Mouse (Mus musculus) kidney, embryonic 16.5 days (tissue): ENCODE results near the gene Socs2. TPM values are rescaled to one million over a fixed set of nuclear protein-coding genes. Genes with fewer than 3 reads are reported as not detected.

Experiments
- ATAC-seq: fragments of 200-750 bp; cut with Nextera tagmentation; 2 replicates; pipeline ENCODE4 v1.8.0; 2017; ENCODE audit warnings: moderate TSS enrichment; ENCODE audit not compliant: low FRiP score, low TSS enrichment
- H3K27ac ChIP-seq: fragments of 300-500 bp; sonication (generic); 2 replicates; pipeline ENCODE4 v1.5.1; 2014; ENCODE audit warnings: low read length
- H3K27me3 ChIP-seq: fragments of 300-500 bp; sonication (generic); 2 replicates; pipeline ENCODE4 v1.6.1; 2014; ENCODE audit warnings: low read length, control low read depth, mixed read lengths; ENCODE audit not compliant: insufficient read depth
- H3K36me3 ChIP-seq: fragments of 300-500 bp; sonication (generic); 2 replicates; pipeline ENCODE4 v1.6.1; 2014; ENCODE audit warnings: low read length, control low read depth, mixed read lengths; ENCODE audit not compliant: insufficient read depth
- H3K4me1 ChIP-seq: fragments of 300-500 bp; sonication (generic); 2 replicates; pipeline ENCODE4 v1.6.1; 2014; ENCODE audit warnings: low read length, control low read depth, mixed read lengths; ENCODE audit not compliant: insufficient read depth
- H3K4me2 ChIP-seq: fragments of 300-500 bp; sonication (generic); replicated peaks from 2 replicates; pipeline ENCODE4 v1.6.1; 2014; ENCODE audit warnings: low read depth, low read length
- H3K4me3 ChIP-seq: fragments of 300-500 bp; sonication (generic); 2 replicates; pipeline ENCODE4 v1.5.1; 2014; ENCODE audit warnings: mild to moderate bottlenecking, low read length
- H3K9ac ChIP-seq: fragments of 300-500 bp; sonication (generic); replicated peaks from 2 replicates; pipeline ENCODE4 v1.6.1; 2014; ENCODE audit warnings: low read length
- H3K9me3 ChIP-seq: fragments of 300-500 bp; sonication (generic); 2 replicates; pipeline ENCODE4 v1.6.1; 2016; ENCODE audit warnings: low read length, control low read depth
- WGBS: fragments of 180-500 bp; shearing (Covaris S2); extraction: QIAGEN DNeasy Blood & Tissue Kit; methylation state at CpG from one replicate; pipeline ENCODE4 v1.1.7; 2014; 5-methylcytosine and 5-hydroxymethylcytosine counted together
- polyA plus RNA-seq: library from polyadenylated mRNA; unstranded; fragments of >200 nt; fragmentation: Nextera tagmentation; extraction: Ambion mirVana; gene quantifications from 2 replicates; pipeline ENCODE4 v1.2.1, GENCODE M21; 2015

The Socs2 gene
- polyA plus RNA-seq, 1 experiment from 2014 or later, result 27.2 TPM

- no peak for ATAC-seq
- no peaks in the 10 kb centered on the region for H3K9me3 ChIP-seq
- WGBS, result 82% methylated on average over 6 of the region's 6 CpGs
Observed at GRCm38 (mm10) chr10:95449033-95449432, 32.1 kb upstream of the Socs2 start.

GRCm38 (mm10) chr10:95447954-95448353, 31.0 kb upstream of the Socs2 start:
- H3K4me3 ChIP-seq, result no peak overlapping the region
- H3K27me3 ChIP-seq, result no peaks in the 10 kb centered on the region
- no peaks in the 10 kb centered on the region for H3K4me1 ChIP-seq
- no peaks in the 10 kb centered on the region for H3K9me3 ChIP-seq
- H3K27ac ChIP-seq, result no peak overlapping the region
- ATAC-seq, result no peak
- no peak overlapping the region for H3K9ac ChIP-seq
- no peak overlapping the region for H3K4me2 ChIP-seq
- WGBS, result 81% methylated on average over 16 of the region's 16 CpGs
- no peaks in the 10 kb centered on the region for H3K36me3 ChIP-seq

More at GRCm38 (mm10) chr10:95449033-95449432, 32.1 kb upstream of the Socs2 start:
- Histone ChIP-seq H3K27ac (no peak overlapping the region), H3K4me2 (no peak overlapping the region), H3K36me3 (no peaks in the 10 kb centered on the region), H3K27me3 (no peaks in the 10 kb centered on the region), H3K9ac (no peak overlapping the region), H3K4me3 (no peak overlapping the region), H3K4me1 (no peaks in the 10 kb centered on the region)

DNA sequence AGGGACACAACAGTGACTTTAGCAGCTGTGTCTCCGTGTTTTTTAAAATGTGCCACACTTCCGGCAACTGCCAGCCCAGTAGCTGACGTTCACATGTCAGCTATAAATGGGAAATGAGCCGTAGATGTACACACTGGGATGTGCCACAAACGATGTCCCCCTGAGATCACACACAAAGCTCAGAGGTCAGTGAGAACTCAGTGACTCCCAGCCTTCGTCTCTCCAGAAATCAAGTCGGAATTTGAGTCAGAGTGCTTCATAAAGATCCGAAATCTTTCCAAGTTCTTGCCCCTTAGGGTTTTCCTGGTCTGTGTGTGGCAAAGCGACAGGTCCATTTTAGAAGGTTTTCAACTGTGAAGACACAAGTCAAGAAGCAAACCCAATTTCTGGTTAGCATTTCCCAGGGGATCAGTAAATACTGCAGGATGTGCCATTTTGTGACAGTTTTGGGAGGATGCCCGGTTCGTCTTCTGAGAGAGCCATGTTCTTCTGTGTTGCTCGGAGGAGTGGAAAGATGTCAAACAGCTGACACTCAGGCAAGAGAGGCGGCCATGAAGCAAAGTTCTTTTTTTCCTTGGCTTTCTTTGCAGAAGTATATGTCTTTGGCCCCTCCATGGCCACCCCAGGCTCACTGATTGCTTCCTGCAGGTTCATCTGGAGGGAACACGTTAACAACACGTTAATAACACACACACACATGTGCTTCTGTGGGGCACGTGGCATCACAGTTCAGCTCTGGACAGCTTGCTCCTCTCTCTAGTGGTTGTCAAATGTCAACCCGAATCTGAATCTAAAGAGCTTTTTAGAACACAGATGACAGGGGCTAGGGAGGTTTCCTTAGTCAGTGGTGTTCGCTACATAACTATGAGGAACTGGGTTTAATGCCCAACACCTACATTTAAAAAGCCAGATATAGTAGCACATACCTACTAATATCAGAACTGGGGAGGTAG, 28.4 kb upstream of the Socs2 start:
- H3K36me3 ChIP-seq, result no peaks in the 10 kb centered on the region
- H3K4me3 ChIP-seq, result no peak overlapping the region
- H3K27me3 ChIP-seq, result no peaks in the 10 kb centered on the region
- H3K9me3 ChIP-seq, result no peaks in the 10 kb centered on the region
- H3K9ac ChIP-seq, result no peak overlapping the region
- ATAC-seq, result no peak
- no peaks in the 10 kb centered on the region for H3K4me1 ChIP-seq
- no peak overlapping the region for H3K27ac ChIP-seq
- 65% methylated on average over 18 of the region's 18 CpGs for WGBS
- no peak overlapping the region for H3K4me2 ChIP-seq

DNA sequence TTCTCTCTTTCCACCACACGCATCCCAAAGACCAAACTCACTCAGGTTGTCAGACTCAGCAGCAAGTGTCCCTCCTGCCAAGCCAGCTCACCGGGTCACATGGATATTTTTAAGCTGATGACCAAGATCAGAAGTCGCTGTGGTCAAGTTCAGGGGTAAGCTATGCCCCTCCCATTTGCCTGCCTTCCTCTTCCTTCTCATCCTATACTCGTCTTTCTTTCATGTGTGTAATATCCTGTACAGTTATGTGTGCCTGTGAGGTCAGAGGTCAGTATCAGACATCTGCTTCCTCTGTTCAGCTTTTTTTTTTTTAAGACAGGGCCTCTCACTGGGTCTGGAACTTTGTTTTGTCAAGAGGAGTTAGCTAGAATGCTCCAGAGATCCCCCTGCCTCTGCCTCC, 25.4 kb upstream of the Socs2 start:
- H3K27me3 ChIP-seq, result no peaks in the 10 kb centered on the region
- H3K4me1 ChIP-seq, result no peaks in the 10 kb centered on the region
- H3K9me3 ChIP-seq, result no peaks in the 10 kb centered on the region
- H3K27ac ChIP-seq, result no peak overlapping the region
- H3K36me3 ChIP-seq, result no peaks in the 10 kb centered on the region
- H3K4me3 ChIP-seq, result no peak overlapping the region
- H3K9ac ChIP-seq, result no peak overlapping the region
- H3K4me2 ChIP-seq, result no peak overlapping the region
- no peak for ATAC-seq
- WGBS, result 71% methylated on average over 4 of the region's 4 CpGs

- no peak for ATAC-seq
- H3K4me2 ChIP-seq, result no peak overlapping the region
- no peaks in the 10 kb centered on the region for H3K36me3 ChIP-seq
- no peaks in the 10 kb centered on the region for H3K27me3 ChIP-seq
- H3K9ac ChIP-seq, result no peak overlapping the region
- WGBS, result 44% methylated on average over 2 of the region's 2 CpGs
- no peaks in the 10 kb centered on the region for H3K9me3 ChIP-seq
- no peak overlapping the region for H3K4me3 ChIP-seq
- H3K4me1 ChIP-seq, result no peaks in the 10 kb centered on the region
- no peak overlapping the region for H3K27ac ChIP-seq
Observed at GRCm38 (mm10) chr10:95440566-95440965, 23.6 kb upstream of the Socs2 start.

GRCm38 (mm10) chr10:95439718-95440339, 22.8 kb upstream of the Socs2 start:
- Histone ChIP-seq H3K9ac (no peak overlapping the region), H3K9me3 (no peaks in the 10 kb centered on the region), H3K4me1 (no peaks in the 10 kb centered on the region), H3K27ac (no peak overlapping the region), H3K4me3 (no peak overlapping the region), H3K27me3 (no peaks in the 10 kb centered on the region), H3K36me3 (no peaks in the 10 kb centered on the region), H3K4me2 (no peak overlapping the region)
- no peak for ATAC-seq
- 85% methylated on average over 10 of the region's 10 CpGs for WGBS

GRCm38 (mm10) chr10:95438941-95439340, 22.0 kb upstream of the Socs2 start:
- WGBS, result 45% methylated on average over 11 of the region's 11 CpGs
- Histone ChIP-seq H3K9me3 (no peaks in the 10 kb centered on the region), H3K4me1 (no peaks in the 10 kb centered on the region), H3K4me2 (no peak overlapping the region), H3K4me3 (no peak overlapping the region), H3K9ac (no peak overlapping the region), H3K27ac (no peak overlapping the region), H3K27me3 (no peaks in the 10 kb centered on the region), H3K36me3 (no peaks in the 10 kb centered on the region)
- ATAC-seq, result no peak

- H3K27me3 ChIP-seq, result no peaks in the 10 kb centered on the region
- no peak overlapping the region for H3K4me3 ChIP-seq
- H3K4me1 ChIP-seq, result no peaks in the 10 kb centered on the region
- no peak overlapping the region for H3K27ac ChIP-seq
- no peaks in the 10 kb centered on the region for H3K9me3 ChIP-seq
- no peaks in the 10 kb centered on the region for H3K36me3 ChIP-seq
- H3K4me2 ChIP-seq, result no peak overlapping the region
- 92% methylated on average over 10 of the region's 10 CpGs for WGBS
- H3K9ac ChIP-seq, result no peak overlapping the region
- no peak for ATAC-seq
Observed at GRCm38 (mm10) chr10:95430271-95430670, 13.3 kb upstream of the Socs2 start.

DNA sequence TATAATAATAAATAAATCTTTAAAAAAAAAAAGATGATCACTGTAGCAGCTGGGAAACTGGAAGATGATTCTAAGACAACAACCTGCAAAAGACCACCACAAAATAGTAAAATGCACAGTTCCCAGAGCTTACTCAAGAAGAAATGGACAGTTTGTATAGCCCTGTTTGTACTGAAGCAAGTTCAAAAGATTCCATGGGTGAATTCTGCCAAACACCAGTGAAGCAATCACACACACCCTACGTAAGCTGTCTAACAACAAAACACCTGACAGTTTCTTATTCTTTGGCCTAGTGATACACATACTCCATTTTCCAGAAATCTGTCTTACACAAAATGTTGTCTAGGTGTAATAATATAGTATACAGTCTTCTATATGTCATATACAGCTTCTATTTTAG, 12.1 kb upstream of the Socs2 start:
- Histone ChIP-seq H3K4me2 (no peak overlapping the region), H3K27me3 (no peaks in the 10 kb centered on the region), H3K4me3 (no peak overlapping the region), H3K4me1 (no peaks in the 10 kb centered on the region), H3K36me3 (no peaks in the 10 kb centered on the region), H3K27ac (no peak overlapping the region), H3K9me3 (no peaks in the 10 kb centered on the region), H3K9ac (no peak overlapping the region)
- WGBS, result 98% methylated on average over 1 of the region's 1 CpGs
- ATAC-seq, result no peak
